Mouse (Mus musculus): Measurements from ENCODE around the gene Aqp9.

- TF ChIP-seq CTCF (IDR thresholded peaks at IDR 0.05; ENCODE audit: low read depth, low read length) (no peak), POLR2A (IDR thresholded peaks at IDR 0.05; ENCODE audit: extremely low read depth, insufficient read depth, low read length) (no peak)
Observed at GRCm38 (mm10) chr9:71126205-71126604, 42.3 kb downstream of the Aqp9 start.
